Mouse (Mus musculus): ENCODE measurements around the gene Xcl1.

The Xcl1 gene

DNA sequence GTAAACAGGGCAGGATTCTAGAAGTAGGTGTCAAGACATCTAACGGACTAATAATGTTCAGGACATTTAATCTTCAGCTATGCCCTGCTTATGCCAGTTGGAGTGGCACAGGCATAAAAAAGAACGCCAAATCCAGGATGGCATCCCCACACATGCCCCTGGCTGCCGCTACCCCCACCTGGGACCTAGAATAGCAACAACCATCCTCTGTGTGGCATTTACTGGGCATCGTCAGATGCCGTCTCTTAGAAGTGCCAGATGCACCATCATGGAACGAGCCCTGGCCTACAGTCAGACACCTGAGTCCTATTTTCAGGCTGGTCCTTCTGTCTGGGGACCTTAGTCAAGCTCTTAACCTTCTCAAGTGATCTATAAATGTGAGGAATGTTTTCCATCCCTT, 34.6 kb downstream of the Xcl1 start:
- peak; percentile 28 to 34 for DNase-seq

DNA sequence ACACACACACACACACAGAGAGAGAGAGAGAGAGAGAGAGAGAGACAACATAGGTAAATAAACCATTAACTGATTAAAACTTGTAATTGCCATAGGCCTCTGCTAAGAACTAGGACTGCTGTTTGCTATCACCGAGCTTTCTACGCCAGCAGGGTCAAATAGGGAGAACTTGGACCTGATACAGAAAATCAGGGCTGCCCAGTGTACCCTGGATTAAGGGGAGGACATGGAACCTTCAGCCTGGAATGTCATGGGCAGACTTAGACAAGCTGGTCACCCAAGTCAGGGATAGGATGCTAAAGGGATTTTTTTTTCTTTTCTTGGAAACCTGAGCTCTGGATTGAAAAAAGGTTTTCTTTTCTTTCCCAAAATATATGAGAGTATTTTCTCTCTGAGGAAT, 35.1 kb downstream of the Xcl1 start:
- no peak for DNase-seq

DNA sequence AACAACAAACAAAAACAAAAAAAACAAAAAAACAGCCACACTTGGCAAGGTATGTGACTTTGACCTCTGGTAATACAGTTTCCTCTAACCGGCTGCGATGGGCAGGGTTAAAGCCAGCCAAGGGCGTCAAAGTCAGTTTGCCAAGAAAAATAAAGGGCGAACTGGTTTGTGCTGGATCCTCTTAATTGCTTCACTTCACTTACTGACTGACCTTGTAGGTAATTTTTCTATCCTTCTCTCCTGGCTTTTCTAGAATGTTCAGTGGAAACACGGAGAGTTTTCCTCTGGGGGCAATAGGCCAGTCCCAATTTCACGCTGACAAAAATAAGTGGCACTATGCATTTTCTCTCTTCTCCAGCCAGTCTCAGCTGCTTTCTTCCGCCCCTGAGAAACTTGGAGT, 35.8 kb downstream of the Xcl1 start:
- DNase-seq, result peak in 1 of 2 experiments; percentile 37

DNA sequence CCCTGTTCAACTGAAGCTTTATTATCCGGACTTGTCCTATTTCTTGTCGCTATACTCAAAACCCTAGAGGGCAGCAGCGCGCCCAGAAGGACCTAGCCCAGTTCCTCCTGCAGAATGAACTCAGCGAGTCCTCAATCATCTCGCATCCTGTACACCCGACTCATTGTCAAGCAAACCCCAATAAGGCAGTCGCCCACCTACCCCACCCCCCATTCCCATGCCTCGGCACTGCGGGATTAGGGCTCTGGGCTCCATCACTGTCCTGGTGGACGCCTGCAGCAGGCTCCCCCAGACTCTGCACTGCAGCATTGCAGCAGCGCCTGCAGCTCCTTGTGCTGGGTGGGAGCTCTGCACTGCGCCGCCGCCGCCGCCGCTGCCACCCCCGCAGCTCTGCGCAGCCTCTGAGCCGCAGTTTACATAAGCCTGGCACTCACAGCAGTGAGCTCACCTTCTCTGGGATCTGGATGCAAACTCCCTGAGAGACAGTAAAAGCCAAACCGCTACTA, 36.4 kb downstream of the Xcl1 start:
- peak; percentile 93 to 94 for DNase-seq

DNA sequence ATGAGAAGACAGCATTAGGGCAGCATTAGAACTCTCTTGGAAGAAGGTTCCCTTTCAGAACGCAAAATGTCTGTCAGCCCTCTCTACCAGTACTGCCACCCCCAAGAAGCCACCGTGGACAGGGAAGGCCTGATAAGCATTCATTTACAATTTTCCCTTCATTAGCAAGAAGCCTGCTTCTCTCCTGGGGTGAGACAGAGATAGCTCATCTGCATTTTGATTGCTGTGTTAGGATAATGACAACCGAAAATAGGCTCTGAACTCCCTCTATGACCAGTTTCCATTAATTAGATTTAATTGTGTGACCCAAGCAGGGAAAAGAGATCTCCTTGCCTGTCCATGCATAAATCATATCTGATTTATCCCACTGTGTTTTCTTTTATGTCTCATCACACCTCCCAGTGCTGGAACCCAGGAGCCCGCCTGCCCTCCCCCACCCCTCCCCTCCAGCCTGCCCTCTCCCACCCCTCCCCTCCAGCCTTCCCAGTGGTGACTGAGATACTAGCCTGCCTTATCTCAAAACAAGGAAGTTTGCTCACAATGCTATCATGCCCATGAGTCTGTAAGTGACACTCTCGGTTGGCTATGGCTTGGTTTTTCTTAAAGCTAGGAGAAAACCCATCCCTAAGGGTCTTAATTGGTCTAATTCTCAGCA, 38.0 kb downstream of the Xcl1 start:
- DNase-seq, result no peak

DNA sequence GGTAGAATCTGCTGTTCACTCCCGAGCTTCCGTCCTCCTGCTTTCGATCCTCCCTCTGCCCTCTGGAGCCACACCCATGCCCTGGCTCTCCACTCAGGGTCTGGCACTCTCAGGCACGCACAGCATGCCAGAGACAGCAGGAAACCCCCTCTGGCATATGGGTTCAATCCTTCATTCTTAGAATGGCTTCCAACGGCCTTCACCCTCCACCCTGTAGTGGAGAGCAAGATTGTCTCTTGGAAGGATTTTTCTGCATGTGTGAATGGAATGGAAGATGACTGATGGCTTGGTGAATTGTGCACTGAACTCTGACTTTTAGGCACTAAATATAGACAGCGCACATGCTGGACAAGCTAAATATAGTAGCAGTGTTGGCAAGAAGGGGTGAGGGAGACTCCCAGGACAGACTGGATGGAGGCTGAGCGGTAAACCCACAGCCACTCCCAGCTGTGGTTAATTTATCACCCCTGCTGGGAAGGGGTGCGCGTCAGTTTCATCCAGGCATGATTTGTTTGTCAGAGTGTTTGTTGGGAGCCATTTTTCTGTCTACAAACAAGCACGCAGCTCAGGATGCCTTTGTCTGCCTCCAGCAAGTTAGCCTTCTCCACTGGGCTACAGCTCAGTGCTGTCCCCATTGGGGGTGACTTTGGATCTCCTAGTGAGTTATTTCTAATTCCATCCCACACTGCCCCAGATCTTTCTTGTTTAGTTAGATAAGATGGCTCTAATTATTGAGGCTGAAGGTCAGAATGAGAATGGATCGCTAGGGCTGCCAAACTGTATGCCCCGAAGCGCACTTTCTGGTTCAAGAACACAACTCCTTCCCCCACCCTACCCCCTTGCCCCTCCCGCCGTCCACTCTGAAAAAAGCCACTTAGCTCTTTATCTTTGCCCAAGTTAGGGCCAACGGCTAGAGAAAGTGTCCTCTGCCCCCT, 38.8 kb downstream of the Xcl1 start:
- DNase-seq, result peak; percentile 44 to 59

DNA sequence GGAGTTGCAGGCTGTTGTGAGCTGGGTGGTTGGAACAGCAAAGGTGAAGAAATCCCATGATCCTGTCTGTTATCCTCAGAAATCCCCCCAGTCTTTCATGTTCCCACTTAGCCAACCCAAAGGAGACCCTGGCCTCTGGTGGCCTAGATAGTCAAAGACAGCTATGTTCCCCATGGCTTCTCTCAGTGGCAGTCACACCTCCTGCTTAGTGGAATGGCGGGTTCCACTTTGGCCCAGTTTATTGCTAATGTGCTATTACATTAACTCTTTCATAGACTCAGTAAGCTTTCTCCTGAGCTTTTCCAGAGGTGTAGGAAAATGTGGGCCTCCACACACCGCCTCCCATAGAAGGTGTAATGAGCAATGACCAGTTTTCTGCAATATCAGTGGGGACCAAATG, 39.5 kb downstream of the Xcl1 start:
- no peak for DNase-seq

DNA sequence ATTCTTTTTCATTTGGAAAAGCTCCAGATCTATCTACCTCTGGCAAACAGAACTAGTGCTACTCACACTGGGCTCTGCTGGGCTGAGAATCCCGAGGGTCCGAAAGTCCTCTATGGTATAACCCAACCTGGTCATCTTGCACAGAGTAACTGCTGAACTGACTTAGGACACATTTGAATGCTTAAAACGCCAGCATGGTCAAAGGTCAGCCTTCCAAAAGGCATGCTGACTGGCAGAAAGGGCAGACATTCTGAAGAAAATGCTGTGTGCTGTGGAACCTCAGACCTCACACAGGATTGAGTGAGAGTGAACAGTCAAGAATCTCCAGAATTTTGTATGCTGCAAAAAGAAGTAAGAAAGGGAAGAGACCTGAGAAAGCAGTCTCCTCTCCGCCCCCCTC, 45.0 kb downstream of the Xcl1 start:
- DNase-seq, result no peak

DNA sequence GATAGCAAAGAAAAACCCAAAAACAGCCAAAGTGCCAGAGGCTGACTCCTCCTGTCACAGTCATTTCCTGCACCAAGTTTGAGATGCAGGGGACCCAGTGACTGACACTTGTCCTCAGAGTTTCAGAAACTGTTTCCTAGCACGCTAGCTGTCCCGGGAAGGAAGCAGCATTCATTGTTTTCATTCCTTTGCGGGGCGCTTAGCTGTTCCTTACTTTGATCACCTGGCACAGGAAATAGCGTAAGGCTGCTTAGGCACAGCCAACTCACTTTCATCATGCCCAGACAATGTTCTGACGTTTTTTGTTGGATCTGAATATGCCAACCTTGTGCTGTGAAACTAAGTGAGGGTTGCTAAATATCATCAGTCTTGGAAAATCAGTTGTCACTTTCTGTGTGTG, 46.8 kb downstream of the Xcl1 start:
- DNase-seq, result no peak

DNA sequence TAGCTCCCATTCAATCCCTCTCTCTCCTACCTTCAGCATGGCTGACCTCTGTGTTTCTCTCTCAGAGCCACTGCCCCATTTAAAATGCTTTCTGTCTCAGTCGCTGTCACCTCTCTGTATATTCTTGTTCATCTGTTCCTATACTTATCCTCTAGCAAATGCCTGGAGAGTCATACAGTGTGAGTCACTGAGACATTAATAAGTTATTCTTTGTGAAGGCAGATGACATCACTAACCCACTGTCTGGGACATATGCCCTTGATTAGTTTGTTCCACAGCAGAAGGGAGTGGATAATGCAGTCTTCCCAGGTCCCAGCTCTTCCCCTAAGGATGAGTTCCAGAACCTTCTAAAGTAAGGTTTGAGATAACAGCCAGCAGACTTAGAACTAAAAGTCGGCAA, 47.6 kb downstream of the Xcl1 start:
- no peak for DNase-seq

DNA sequence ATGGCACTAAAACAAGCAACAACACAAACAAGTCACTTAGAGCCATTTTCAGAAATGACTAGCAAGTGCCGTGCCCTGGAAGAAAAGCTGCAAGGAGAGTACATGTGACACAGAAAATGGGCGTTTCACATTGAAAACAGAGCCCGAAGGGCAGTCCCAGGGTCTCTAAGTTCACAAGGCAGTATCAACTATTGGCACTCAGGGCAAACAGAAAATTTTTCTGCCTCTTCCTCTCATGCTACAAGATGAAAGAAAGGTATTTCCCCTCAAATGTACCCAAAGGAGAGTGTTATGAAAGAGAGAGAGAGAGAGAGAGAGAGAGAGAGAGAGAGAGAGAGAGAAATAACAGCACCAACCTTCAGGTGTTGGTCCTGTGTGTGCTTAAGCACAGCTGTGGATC, 53.4 kb downstream of the Xcl1 start:
- DNase-seq, result no peak
